Mouse (Mus musculus): ENCODE measurements around the gene Kcne3. TPM values are rescaled to one million over a fixed set of nuclear protein-coding genes. Genes with fewer than 3 reads are reported as not detected.

The Kcne3 gene
- polyA plus RNA-seq, 1 experiment from 2014 or later = 58.7 TPM

DNA sequence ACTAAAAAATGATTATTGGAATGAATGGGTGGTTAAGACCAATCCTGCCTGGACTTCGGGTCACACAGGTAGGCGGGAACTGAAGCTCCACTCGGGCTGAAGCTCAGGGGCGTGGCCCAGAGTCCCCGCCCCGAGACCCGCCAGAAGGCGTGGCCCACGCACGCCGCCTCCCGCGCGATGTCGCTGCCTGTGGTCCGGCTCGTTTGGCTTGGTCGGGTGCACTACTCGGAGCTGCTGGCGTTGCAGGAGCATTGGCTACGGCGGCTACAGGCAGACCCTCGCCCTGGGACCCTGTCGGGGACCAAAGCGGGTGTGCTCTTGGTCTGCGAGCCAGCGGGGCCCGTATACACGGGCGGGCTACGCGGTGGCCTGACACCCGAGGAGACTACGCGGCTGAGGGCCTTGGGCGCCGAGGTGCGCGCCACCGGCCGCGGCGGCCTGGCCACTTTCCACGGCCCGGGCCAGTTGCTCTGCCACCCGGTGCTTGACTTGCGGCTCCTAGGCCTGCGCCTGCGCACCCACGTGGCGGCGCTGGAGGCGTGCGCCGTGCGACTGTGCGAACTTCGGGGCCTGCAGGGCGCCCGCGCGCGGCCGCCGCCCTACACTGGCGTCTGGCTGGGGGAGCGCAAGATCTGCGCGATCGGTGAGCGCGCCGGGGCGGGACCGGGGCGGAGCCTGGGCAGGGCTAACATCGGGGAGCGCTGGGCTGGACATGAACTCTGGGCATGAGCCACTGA is 17.0 kb upstream of the Kcne3 start, which contains the start of gene Lipt2:
Gene Lipt2 (plus strand): TSS at position 173 of the 737 bp plus-strand sequence.
- Histone ChIP-seq H3K4me3 (replicated peaks) (peak within 1 kb of the TSS; percentile 94), H3K36me3 (no peaks in the 10 kb centered on the region), H3K9ac (peak within 1 kb of the TSS; percentile 94), H3K4me1 (replicated peaks) (peaks cover 6% of the 10 kb centered on the region), H3K4me2 (replicated peaks) (peak within 1 kb of the TSS; percentile 95), H3K27me3 (replicated peaks) (no peaks in the 10 kb centered on the region), H3K9me3 (no peaks in the 10 kb centered on the region), H3K27ac (peak within 1 kb of the TSS; percentile 99)
- WGBS = under 1% methylated on average over 78 of the region's 78 CpGs
- ATAC-seq = peak; percentile 97

DNA sequence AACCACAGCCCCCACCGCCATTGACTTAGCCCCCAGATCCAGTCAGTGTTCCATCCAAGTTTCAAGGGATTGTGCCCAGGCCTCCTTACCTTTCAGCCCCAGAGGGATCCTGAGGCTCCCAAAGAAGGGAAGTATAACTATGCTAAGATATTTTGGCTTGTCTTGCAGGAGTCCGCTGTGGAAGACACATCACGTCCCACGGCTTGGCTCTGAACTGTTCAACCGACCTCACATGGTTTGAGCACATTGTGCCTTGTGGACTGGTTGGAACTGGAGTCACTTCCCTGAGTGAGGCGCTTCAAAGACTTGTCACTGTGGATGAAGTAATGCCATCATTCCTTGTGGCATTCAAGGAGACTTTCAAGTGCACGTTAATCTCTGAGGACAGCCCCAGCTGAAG is 16.3 kb upstream of the Kcne3 start:
- Histone ChIP-seq H3K9ac (peak overlapping the region; percentile 94), H3K4me3 (replicated peaks) (peak overlapping the region; percentile 94), H3K9me3 (no peaks in the 10 kb centered on the region), H3K4me2 (replicated peaks) (peak overlapping the region; percentile 95), H3K27me3 (replicated peaks) (no peaks in the 10 kb centered on the region), H3K27ac (0 out of 2 replicates have a peak overlapping the region, but pooled peaks have one; percentile 99), H3K4me1 (replicated peaks) (peaks cover 6% of the 10 kb centered on the region), H3K36me3 (no peaks in the 10 kb centered on the region)
- ATAC-seq = peak; percentile 9; the same call in 1 of the 2 replicates
- 60% methylated on average over 7 of the region's 7 CpGs for WGBS

DNA sequence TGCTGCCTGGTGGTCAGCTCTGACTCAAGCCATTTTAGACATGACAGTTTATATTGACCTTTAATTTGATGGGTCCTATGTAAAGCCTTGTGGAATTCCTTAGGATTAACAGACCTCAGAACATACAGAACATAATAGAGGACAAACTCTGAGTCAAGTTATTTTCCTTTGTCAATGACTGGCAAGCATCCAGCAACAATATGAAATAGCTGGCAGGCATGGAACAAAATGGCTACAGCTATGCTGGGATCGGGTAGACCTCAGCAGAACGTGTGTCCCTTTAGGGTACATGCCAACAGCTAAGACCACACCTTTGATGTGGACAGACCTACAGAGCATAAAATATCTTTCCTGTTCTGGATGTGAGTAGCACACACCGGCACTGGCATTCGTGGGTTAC is 12.8 kb upstream of the Kcne3 start:
- 85% methylated on average over 4 of the region's 4 CpGs for WGBS
- no peak overlapping the region for H3K9ac ChIP-seq
- H3K4me3 ChIP-seq (replicated peaks) = no peak overlapping the region

DNA sequence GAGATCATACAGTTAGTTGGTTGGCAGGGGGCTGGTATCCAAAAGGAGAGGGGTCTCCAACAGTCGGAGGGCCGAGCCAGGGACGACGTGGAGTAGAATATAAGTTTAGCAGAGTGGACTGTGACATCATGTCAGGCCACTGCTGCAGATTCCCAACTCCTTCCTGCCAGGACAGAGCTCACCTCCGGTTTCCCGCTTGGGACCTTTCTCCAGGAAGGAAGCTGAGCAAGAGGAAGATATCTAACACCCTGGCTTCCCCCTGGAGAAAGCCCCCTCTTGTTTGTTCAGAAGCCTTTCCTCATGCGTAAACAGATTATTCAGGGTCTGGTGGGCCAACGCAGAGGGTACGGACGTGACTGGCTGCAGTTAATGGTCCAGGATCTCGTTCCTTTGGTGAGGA is 7.6 kb upstream of the Kcne3 start:
- no peak for ATAC-seq
- Histone ChIP-seq H3K36me3 (no peaks in the 10 kb centered on the region), H3K27me3 (replicated peaks) (no peaks in the 10 kb centered on the region), H3K27ac (no peak overlapping the region), H3K9me3 (no peaks in the 10 kb centered on the region), H3K9ac (no peak overlapping the region), H3K4me2 (replicated peaks) (no peak overlapping the region), H3K4me1 (replicated peaks) (no peaks in the 10 kb centered on the region), H3K4me3 (replicated peaks) (no peak overlapping the region)
- WGBS = 69% methylated on average over 11 of the region's 11 CpGs

More for the DNA sequence above, 12.8 kb upstream of the Kcne3 start:
- Histone ChIP-seq H3K4me1 (replicated peaks) (peaks cover 6% of the 10 kb centered on the region), H3K4me2 (replicated peaks) (no peak overlapping the region), H3K27me3 (replicated peaks) (no peaks in the 10 kb centered on the region), H3K9me3 (no peaks in the 10 kb centered on the region), H3K36me3 (no peaks in the 10 kb centered on the region), H3K27ac (no peak overlapping the region)
- ATAC-seq = no peak

DNA sequence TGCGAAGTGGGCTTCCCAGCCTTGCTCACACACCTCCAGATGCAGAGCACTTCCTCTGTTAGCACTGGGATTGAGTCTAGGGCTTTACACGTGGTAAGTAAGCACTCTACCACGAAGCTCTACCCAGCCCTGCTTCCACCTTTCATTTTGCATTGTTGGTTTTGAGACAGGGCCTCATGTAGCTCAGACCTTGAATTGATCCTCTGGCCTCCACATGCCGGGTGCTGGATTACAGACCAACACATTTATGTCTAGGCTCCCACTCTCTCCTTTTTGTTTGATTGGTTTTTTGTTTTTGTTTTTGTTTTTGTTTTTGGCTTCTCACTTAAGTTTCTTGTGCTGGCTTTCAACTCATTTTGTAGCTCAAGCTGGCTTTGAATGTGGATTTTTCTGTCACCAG is 5.5 kb upstream of the Kcne3 start:
- 62% methylated on average over 4 of the region's 4 CpGs for WGBS

DNA sequence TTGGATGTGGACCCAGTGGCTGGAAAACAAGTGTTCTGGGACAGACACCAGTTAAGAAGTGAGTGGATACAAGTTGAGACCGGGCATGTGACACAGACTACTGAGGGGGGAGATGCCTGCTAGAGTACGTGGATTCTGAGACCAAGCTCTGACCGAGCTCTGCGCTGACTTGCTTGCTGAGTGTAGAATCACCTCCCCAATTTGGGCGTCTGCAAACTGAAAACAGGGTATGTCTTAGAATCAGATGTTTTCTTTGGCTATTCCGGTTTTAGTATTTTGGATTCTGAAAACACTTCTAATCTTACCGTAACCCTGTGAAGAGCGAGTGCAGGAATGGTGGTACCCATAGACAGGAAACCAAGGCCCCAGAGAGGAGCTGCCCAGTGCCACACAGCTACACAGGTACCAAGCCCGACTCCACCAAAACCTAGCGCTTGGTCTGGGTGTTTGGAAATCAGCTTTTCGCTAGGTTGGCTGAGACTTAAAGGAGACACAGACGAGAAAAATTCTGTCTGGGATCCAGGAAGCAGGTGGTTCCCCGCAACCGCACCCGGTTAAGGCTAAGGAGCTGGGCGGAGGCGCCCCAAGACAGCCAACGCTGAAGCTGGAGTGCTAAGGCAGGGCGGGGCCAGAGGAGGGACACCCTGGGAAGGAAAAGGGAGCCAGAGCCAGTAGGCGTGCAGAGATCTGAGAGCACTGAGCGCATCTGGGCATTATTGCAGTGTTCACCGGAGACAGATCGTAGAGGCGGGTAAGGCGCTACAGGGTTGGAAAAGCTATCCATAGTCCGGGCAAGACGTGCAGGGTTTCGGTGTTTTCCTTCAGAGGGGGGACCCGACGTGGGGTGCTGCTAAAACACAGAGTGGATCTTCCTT is 2.0 kb downstream of the Kcne3 start:
- H3K27me3 ChIP-seq (replicated peaks) = 0 out of 2 replicates have a peak, but pooled peaks cover 4% of the 10 kb centered on the region
- 8% methylated on average over 30 of the region's 30 CpGs for WGBS
- ATAC-seq = peak; percentile 88
- no peaks in the 10 kb centered on the region for H3K9me3 ChIP-seq
- H3K27ac ChIP-seq = peak overlapping the region; percentile 87
- H3K4me1 ChIP-seq (replicated peaks) = peaks cover 16% of the 10 kb centered on the region; the same call in 1 of the 2 replicates
- peak overlapping the region; percentile 41 for H3K9ac ChIP-seq
- H3K4me2 ChIP-seq (replicated peaks) = peak overlapping the region; percentile 81
- peak overlapping the region; percentile 47 for H3K4me3 ChIP-seq (replicated peaks)
- no peaks in the 10 kb centered on the region for H3K36me3 ChIP-seq

More for the DNA sequence above, 5.5 kb upstream of the Kcne3 start:
- ATAC-seq = no peak
- no peak overlapping the region for H3K4me3 ChIP-seq (replicated peaks)
- H3K27ac ChIP-seq = no peak overlapping the region
- H3K9me3 ChIP-seq = no peaks in the 10 kb centered on the region
- no peak overlapping the region for H3K4me2 ChIP-seq (replicated peaks)
- no peak overlapping the region for H3K9ac ChIP-seq
- H3K27me3 ChIP-seq (replicated peaks) = no peaks in the 10 kb centered on the region
- H3K4me1 ChIP-seq (replicated peaks) = no peaks in the 10 kb centered on the region
- H3K36me3 ChIP-seq = no peaks in the 10 kb centered on the region

DNA sequence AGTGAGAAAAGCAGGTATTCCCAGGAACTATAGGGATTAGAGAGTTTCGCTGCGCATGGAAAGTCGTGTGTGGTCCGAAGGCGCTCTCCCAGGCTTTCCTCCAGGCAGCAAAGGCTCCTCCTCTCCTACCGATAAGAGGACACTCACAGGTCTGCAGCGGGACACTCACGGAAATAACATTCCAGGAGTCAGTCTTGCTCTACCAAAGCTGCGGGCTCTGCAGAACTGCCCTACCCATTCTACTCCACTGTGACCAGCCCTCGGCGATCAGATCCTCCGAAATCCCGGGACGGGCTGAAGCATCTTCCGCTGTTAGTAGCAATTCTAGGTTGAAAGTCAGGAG is 2.6 kb downstream of the Kcne3 start:
- Histone ChIP-seq H3K27ac (peak overlapping the region; percentile 87), H3K27me3 (replicated peaks) (0 out of 2 replicates have a peak, but pooled peaks cover 4% of the 10 kb centered on the region), H3K4me3 (replicated peaks) (peak overlapping the region; percentile 47), H3K9me3 (no peaks in the 10 kb centered on the region), H3K4me2 (replicated peaks) (peak overlapping the region; percentile 81), H3K4me1 (replicated peaks) (peaks cover 16% of the 10 kb centered on the region; the same call in 1 of the 2 replicates), H3K9ac (peak overlapping the region; percentile 41), H3K36me3 (no peaks in the 10 kb centered on the region)
- peak; percentile 67 for ATAC-seq
- WGBS = 2% methylated on average over 15 of the region's 15 CpGs

DNA sequence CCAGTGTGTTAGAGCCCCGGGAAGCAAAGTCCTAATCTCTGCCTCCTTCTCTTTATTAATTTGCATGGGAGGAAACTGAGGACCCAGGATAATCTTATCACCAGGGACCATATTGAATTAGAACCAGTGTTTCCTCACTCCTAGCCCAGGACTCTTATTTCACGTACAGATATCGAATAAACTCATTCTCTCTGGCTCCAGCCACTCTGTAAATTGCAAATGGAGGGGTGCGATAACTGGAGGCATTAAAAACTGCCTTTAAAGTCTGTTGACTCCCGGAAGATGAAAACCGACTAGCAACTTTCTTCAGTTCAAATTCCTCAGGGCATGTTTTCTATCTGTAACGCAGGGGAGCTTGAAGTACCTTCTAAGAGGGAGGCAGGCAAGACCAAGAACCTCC is 3.1 kb downstream of the Kcne3 start:
- no peak for ATAC-seq
- peaks cover 16% of the 10 kb centered on the region; the same call in 1 of the 2 replicates for H3K4me1 ChIP-seq (replicated peaks)
- H3K27me3 ChIP-seq (replicated peaks) = 0 out of 2 replicates have a peak, but pooled peaks cover 4% of the 10 kb centered on the region
- no peaks in the 10 kb centered on the region for H3K9me3 ChIP-seq
- H3K4me2 ChIP-seq (replicated peaks) = peak overlapping the region; percentile 81
- no peaks in the 10 kb centered on the region for H3K36me3 ChIP-seq
- 48% methylated on average over 7 of the region's 7 CpGs for WGBS
- peak overlapping the region; percentile 47 for H3K4me3 ChIP-seq (replicated peaks)
- peak overlapping the region; percentile 41; the same call in 1 of the 2 replicates for H3K9ac ChIP-seq
- H3K27ac ChIP-seq = peak overlapping the region; percentile 87

DNA sequence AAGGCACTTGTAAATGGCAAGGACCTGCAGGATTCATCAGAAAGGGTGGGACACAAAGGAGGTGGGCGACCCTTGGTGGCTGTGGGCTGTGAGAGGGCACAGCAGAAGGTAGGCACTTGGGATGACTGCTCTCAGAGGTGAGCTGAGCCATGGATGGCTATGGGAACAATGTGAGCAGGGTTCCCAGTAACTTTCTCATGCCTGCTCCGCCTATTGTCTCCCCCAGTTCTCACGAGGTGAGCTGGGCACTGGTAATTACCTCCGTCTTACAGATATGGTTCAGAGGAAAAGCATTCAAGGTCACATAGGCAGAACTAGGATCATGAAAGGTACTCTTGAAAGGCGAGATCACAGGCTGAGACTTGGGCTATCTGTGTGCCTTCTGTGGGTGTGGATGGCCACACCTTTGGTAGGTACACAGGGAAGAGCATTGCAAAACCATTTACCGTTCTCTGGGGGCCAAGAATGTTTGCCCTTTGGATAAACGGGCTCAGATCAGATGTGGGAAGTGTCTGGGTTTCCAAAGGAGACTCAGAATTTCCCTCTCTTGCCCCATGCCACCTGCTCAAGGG is 3.6 kb downstream of the Kcne3 start:
- H3K27ac ChIP-seq = peak overlapping the region; percentile 87
- 59% methylated on average over 7 of the region's 7 CpGs for WGBS
- H3K9me3 ChIP-seq = no peaks in the 10 kb centered on the region
- peak; percentile 89 for ATAC-seq
- H3K36me3 ChIP-seq = no peaks in the 10 kb centered on the region
- H3K4me2 ChIP-seq (replicated peaks) = peak overlapping the region; percentile 81
- peaks cover 16% of the 10 kb centered on the region; the same call in 1 of the 2 replicates for H3K4me1 ChIP-seq (replicated peaks)
- H3K9ac ChIP-seq = no peak overlapping the region
- 0 out of 2 replicates have a peak, but pooled peaks cover 4% of the 10 kb centered on the region for H3K27me3 ChIP-seq (replicated peaks)
- peak overlapping the region; percentile 47 for H3K4me3 ChIP-seq (replicated peaks)

DNA sequence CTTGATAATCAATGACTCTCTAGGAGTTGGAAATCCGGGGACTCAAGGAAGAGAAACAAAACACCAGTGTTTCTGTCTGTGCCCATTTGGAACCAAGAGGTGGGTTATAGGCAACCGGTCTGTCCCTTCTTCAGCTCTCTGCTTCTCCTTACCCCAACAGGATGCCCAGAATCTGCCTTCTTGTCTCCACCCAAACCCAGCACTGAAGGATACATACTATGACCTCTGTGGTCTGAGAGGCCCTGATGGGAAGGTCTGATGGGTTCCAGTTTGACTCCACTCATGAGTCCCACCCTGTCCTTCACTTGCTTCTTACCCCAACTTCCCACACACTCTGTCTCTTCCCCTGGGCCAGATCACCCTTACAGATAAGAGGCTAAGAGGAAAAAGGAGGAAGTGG is 4.9 kb downstream of the Kcne3 start:
- Histone ChIP-seq H3K27me3 (replicated peaks) (0 out of 2 replicates have a peak, but pooled peaks cover 4% of the 10 kb centered on the region), H3K4me1 (replicated peaks) (peaks cover 16% of the 10 kb centered on the region; the same call in 1 of the 2 replicates), H3K27ac (0 out of 2 replicates have a peak overlapping the region, but pooled peaks have one; percentile 2), H3K4me2 (replicated peaks) (peak overlapping the region; percentile 81), H3K9ac (no peak overlapping the region), H3K9me3 (no peaks in the 10 kb centered on the region), H3K4me3 (replicated peaks) (no peak overlapping the region), H3K36me3 (no peaks in the 10 kb centered on the region)
- 71% methylated on average over 2 of the region's 2 CpGs for WGBS
- ATAC-seq = no peak

DNA sequence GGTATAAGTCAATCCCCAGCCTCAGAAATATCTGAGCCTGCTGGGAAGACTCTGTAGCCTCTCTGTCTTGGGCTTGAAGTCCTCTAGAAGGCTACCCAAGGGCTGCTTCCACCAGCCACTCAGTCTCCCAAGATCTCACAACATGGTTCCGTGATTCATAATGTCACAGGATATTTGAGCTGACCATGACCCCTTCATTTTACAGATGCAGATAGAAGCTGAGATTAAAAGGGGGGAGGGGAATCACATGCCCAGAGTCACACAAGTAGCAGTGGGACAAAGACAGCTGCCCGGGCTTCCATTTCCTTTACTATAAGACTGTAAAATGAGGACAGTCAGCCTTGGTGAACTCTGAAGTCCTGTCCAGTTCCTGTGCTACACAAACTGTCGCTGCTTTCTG is 5.3 kb downstream of the Kcne3 start:
- H3K36me3 ChIP-seq = no peaks in the 10 kb centered on the region
- ATAC-seq = no peak
- H3K4me2 ChIP-seq (replicated peaks) = peak overlapping the region; percentile 81; the same call in 1 of the 2 replicates
- 0 out of 2 replicates have a peak, but pooled peaks cover 4% of the 10 kb centered on the region for H3K27me3 ChIP-seq (replicated peaks)
- H3K9ac ChIP-seq = no peak overlapping the region
- H3K4me1 ChIP-seq (replicated peaks) = peaks cover 16% of the 10 kb centered on the region; the same call in 1 of the 2 replicates
- no peaks in the 10 kb centered on the region for H3K9me3 ChIP-seq
- no peak overlapping the region for H3K27ac ChIP-seq
- no peak overlapping the region for H3K4me3 ChIP-seq (replicated peaks)
- WGBS = 66% methylated on average over 3 of the region's 3 CpGs
